Mouse (Mus musculus) right cerebral cortex, postnatal 25 days (tissue): Measurements from ENCODE around the gene Zdhhc7.

Experiments used
- DNase-seq: peaks from one replicate; pipeline ENCODE4 v3.0.0; 2022

Zdhhc7 gene

DNA sequence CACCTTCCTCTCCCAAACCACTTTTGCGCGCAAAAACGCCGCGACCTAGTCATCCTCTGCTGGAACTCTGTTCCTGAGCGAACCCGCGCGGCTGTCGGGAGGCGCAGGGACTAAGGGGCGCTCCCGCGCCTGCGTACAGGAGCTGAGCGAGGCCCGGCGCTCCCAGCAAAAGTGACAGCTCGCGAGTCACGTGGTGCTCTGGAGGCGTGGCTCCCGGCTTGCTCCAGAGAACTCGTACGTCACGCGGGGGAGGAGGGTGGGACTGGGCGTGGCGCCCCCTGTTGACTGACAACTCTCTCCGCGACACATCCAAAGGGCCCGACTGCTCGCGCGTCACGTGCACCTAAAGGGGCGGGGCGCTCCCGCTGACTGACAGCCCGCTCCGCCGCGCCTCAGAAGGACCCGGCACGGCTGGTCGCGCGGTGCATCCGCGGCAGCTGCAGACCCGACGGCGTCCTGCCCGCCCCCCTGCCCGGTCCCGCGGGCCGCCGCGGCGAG is 12.5 kb upstream of the Zdhhc7 start, which contains the start of gene 6430548M08Rik:
TSS of gene 6430548M08Rik (plus strand) at position 395 of the 498 bp plus-strand sequence.
- DNase-seq = peak; percentile 100

DNA sequence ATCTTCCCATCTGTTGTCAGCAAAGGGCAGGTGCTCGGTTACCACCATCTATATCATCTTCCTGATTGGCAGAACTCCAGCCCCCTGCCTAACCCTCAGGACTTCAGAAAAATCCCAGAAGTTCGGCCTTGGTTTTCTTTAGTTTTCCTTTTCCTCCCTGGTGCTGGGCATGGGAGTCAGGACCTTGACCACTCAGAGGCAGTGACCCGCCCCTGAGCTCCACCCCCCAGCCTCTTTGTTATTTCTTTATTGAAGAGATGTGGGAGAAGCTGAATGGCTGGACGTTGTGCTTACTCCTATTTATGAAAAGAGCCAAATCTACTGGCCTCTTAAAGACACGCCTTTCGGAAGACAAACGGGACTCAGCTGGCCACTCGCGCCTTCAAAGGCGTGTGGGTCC is 12.0 kb upstream of the Zdhhc7 start:
- DNase-seq = no peak

DNA sequence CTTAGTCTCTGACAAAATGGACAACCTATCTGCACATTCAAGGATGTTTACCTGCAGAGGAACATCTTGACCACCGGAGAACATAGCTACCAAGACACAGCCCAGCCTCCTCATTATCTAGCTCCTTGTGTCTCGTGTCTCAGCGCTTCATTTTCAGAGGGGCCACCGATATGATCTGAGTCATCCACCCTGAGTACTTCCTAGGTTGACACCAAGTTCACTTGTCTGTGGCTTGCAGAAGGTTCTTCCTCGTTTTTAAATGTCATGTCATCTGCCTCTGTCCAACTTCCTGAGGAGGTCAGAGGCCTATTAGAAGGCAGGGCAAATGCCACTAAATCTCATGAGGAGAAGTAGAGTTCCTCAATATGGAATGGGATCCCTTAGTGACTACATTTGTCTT is 11.3 kb upstream of the Zdhhc7 start:
- DNase-seq = no peak

DNA sequence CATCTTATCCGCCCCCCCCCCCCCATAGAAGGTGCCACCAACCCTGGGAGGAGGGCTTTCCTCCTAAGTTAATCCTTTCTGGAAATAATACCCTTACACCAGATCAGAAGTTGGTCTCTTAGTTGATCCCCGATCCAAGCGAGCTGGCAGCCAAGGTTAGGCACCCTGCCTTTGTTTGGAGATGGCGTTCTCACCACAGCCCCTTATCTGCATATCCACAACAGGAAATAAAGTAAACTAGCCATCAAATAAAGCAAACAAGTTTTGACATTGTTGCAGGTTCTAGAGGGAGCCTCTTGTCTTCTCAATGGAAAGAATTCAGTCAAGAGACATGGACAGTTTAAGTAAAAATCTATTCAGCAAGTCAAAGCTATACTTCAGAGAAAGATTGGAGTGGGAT is 10.1 kb upstream of the Zdhhc7 start:
- DNase-seq = no peak

DNA sequence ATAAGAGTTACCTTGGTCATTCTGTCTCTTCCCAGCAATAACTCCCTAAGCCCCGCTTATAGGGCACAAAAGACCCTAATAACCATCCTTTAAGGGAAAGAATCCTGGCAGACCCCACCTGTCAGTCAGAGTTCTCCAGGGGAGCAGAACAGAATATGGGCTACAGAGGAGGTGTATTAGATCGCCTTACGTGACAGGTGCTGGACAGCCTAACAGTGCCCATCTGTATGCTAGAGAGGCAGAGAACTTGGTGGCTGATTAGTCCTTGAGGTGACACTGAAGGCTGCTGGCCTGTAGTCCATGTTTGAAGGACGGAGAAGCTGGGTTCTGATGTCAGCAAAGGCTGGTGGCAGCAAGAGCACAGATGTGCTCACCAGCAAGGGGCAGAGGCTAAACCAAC is 9.7 kb upstream of the Zdhhc7 start:
- no peak for DNase-seq

DNA sequence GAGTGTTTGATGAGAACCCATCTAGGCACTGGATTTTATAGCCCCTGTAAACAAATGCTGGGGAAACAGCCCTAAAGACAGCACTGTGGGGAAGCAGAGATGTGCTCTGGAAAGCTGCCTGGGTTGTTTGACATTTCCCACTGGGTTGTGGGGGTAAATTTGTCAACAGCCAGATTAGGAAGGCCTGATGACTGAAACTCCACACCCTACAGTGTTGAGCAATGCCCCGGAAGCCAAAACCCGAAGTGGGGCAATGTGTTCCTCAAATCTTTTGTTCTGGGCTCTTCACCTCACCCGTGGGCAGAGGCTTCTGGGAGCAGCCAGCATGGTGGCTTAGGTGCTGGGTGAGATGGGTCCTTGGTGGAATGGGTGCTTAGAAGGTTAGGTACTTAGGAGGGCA is 7.9 kb upstream of the Zdhhc7 start:
- DNase-seq = no peak

DNA sequence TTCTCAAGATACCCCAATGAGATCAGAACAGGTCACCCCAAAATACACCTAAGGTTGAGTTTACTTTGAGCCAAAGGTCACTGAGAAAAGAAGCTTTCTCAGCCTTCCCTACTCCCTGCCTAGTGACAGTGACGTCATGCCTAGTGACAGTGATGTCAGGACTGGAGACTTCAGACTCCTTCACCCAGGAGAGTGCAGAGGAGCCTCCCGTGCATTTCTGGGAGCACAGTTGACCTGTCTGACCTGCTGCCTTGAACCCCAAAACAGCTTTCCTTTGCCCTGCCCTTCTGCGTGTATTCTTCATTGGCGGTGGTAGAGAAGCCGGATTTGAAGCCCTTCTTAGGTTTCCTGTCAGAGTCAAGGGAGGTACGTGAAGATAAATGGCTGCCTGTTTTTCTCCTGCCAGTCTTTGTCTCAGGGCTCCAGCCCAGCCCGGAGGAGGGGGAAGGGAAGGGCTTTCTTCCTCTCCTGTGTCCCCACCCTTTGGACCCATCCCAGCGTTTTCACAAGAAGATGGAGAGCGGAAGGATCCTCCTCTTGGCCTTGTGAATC is 3.5 kb upstream of the Zdhhc7 start:
- no peak for DNase-seq

DNA sequence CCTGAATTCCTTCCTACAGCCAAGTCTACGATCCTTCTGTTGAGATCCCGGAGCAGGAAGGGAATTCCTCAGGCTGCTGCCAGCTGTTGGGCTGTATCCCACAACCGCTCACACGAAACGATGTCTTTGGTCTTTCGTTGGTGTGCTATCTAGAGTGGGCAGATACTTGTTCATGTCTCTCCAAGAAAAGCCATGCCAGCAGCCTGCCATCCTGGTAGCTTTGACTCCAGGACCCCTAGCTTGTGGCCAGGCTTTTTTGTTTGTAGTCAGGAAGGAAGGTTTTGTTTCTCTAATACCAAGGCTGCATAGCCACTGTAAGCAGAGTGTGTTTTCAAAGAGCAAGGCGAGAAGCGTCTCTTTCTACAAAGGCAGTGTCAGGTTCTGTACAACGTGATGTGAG is 2.6 kb upstream of the Zdhhc7 start:
- DNase-seq = no peak

DNA sequence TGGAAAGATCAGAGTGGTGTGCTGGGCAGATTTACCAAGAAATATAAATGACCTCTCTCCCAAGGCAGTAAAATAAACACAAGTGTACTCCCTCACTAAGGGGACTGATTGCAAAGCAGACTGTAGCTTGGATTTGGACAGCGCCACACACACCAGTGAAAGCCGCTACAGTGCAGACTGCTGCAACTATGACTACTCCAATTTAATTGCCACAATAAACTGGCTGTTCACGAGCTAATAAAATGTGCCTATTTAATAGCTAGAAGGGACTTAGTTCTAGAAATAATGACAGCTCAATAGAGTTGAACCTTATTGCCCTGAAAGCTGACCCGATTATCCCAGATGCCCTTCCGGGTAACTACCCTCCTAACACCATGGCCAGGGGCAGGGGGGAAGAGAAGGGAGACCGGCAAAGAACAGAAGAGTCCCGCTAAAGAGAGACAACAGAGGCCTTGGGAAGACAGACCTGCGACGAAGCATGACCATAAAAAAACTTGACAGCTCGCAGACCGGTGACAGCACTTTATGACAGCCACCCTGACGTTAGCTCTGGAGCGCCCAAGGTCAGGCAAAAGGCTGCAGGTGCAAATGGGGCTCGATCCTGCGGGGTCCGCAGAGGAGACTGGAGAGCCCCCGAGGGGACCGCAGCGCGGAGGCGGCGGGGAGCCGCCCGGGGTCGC is 754 bp downstream of the Zdhhc7 start:
- DNase-seq = no peak

DNA sequence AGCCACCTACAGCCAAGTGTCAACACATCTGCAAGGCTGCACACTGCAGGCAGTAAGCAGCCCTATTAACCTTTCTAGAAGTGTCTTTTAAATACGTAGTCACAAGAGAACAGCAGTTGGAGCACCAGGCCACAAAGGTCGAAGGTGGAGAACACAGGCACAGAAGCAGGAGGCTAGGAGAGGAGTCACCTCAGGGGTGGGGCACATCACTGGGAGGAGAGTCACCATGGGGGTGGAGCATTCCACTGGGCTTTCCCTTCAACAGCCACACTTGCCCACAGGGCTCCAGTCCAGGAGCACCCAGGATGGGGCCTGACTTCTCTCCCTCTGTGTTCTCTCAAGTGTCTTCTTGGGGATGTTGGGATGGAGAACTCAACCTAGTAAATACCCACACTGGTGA is 4.8 kb downstream of the Zdhhc7 start:
- DNase-seq = no peak

DNA sequence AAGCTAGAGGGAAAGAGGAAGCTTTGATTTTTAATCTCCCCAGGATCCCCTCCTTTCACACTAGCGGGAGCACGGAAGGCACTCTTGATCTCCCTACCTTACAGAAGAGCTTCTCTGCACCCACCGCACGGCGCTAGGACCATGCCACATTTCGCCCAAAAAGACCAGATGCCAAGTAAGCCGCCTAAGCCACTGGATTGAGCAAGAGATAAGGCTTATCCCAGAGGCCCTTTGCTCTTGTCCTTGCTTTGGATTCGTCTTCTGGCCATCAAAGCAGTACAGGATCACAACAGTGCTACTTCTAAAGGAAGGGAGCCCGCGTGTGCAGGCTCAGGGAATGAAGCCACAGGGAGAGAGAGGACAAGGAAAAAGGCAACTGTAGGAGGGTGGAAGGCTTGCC is 6.5 kb downstream of the Zdhhc7 start:
- DNase-seq = no peak

DNA sequence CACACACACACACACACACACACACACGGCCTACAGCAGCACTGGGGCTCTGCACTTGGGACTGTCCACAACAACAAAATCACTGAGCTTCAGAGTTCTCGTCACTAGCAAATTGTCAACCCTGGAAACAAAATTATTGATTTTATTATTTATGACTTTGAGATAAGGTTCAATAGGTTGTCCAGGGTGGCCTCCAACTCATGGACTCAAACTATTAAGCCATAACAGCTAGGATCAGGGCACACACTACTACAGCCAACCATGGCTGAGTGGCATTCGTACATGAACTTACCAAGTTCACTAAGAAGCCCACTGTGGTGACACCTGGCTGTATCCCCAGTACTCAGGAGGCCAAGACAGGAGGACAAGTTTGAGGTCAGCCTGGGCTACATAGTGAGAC is 8.2 kb downstream of the Zdhhc7 start:
- DNase-seq = no peak

DNA sequence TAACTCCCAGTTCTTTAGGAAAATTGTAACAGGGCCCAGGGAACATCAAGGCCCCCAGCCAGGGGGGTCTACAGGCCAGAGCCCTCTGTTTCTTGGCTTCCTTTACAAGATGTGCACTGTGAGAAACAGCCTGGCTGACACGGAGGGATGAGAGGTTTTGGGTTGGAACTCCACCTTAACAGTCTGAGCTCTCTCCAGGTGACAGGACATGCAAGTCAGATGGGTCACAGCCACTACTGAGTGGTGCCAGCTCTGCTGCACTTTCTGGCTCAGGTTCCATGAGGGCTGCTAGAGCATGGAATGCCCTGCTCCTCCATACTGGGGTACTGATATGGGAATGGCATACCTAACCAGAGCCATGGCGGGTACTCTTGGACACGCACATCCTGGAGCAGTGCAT is 10.2 kb downstream of the Zdhhc7 start:
- DNase-seq = no peak

DNA sequence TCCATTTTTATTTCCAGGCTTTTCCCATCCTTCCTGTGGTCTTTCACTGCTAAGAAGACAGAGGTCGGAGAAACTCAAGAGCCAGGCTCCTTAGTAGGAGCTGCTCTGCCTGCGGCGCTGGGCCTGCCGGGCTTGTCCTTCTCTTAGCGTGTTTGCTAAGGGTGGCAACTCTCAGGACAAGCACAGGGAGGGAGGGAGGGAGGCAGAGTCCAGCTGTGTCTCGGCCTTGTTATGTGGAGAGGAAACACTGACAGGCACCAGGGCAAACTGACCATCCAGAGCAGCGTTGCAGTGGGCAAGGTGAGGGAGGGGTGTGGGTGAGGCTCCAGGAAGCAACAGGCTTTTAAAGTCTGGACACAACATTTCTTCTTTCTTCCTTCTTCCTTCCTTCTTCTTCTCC is 11.8 kb downstream of the Zdhhc7 start:
- DNase-seq = no peak

DNA sequence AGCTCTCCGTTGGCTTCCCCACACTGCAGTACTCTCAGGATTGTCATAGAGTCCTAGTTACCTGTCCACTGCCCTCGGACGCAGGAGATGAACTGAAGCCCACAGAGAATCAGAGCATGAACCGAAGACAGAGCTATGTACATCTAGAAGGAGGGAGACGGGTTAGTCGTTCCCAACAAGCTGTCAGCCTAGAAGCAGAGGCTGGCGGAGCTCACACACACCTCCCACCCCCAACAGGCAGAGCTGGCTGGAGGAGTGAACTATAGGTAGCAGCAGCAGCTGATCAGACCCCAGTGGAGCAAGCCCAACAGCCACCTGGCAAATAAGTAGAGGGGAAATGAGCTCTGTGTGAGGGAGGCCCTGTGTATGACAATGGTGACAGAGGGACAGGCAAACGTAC is 16.5 kb downstream of the Zdhhc7 start:
- no peak for DNase-seq

DNA sequence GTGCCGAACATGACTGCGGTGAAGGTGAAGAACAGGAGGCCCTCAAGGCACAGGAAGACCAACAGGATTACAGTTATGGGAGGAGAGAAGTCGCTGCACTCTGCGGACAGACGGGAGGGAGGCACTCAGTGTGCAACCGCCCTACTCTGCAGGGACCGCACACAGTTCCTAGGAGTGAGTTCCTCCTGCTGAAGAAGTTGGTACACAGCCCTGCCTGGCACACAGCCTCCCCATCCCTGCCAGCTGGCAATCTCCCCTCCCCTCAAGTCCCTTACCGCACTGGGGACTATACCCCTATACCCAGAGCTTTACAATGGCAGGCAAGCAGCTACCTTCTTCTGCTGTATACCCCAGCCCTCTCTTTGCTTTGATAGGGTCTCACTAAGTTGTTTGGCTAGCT is 18.0 kb downstream of the Zdhhc7 start:
- DNase-seq = no peak

DNA sequence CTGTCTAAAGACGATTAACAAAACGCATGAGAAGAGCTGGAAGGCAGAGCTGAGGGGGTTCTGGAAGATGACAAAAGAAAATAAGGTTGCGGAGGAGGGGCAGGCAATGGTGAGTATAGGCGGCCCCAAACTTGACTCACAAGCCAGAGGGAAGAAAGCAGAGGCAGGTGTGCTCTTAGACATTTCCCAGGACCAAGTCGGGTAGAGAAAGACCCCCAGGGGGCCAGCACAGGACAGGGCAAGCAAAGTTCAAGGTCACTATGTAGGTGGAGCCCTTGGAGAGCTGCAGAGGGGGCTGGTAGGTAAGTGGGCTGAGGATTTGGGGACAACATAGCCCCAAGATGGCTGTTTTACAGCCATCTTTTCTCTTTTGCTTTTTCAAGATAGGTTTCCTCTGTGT is 21.9 kb downstream of the Zdhhc7 start:
- DNase-seq = no peak

DNA sequence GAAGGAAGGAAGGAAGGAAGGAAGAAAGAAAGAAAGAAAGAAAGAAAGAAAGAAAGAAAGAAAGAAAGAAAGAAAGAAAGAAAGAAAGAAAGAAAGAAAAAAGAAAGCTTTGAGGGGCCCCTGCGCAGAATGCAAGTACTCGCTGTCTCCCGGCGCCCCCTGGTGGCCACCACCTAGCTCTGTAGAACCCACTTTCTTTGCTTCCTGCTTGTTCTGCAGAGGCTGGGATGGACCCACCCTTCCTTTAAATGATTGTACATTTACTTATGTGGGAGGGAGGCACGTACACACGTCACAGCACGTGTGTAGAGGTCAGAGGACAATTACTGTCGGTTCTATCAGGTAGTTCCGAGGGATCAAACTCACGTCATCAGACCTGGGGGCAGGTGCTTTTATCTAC is 23.2 kb downstream of the Zdhhc7 start:
- DNase-seq = peak; percentile 74

DNA sequence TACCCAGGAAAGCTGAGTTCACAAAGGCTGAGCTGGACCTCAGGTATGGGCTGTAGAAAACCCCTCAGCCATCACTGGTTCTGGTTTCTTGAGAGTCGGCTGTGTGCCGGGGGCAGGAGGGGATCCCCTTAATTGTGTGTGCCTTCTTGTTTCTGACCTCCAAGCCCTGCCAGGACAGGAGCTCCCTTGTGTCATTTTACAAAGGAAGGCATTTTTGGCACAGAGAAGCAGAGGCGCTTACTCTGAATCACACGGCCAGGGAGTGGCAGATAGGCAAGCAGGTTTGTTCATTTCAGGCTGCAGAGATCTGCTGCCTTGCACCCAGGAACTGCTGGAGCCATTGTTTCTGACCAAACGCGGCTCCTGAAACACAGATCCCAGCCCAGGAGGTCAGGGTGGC is 25.9 kb downstream of the Zdhhc7 start:
- no peak for DNase-seq

DNA sequence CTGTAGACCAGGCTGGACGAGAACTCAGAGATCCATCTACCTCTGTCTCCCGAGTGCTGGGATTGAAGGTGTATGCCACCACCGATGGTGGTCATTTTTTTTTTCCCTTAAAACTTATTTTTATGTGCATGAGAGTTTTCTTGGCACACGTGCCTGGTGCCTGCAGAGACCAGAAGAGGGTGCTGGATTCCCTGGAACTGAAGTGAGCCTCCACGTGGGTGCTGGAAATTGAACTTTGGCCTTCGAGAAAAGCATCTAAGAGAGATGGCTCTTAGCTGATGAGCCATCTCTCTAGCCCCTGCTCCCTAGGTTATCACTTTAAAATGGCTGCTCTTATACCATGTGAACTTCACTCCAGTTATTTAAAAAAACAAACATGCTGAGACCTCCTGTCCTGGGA is 26.8 kb downstream of the Zdhhc7 start:
- DNase-seq = no peak

DNA sequence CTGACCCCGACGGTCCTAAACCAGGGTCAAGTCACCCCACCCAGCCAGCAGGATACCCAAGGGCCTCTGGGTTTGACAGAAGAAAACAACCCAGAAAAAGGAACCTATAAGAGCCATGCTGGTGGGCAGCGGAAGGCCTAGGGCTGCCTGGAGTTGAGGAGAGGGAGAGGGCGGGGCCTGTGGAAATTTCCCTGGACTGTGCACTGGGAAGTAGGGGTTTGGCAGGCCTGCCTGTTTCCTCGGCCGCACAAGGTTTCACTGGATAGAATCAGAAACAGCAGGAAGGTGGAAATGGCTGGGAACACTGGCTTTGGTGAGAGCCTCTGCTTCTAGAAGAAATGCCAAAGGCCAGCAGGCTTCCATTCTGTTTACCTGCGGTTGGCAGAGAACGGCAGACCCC is 28.5 kb downstream of the Zdhhc7 start:
- no peak for DNase-seq

DNA sequence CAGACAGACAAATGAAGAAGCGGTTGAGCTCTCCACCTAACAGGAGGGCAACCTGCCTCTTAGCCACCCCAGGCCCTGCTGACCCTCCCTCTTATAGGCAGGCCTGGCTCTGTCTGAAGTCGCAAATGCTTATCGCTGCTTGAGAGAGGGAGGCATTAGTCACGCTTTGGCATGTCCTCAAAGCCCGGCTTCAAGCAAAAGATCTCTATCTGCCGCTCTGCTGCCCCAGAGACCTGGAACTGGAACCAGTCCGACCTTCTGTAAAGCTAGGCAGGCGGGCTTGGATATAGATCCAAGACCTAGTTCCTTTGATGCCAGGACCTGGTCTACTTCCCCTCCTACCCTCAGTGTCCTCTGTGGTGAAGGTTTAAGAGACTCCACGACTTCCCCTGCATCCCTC is 29.0 kb downstream of the Zdhhc7 start:
- no peak for DNase-seq

DNA sequence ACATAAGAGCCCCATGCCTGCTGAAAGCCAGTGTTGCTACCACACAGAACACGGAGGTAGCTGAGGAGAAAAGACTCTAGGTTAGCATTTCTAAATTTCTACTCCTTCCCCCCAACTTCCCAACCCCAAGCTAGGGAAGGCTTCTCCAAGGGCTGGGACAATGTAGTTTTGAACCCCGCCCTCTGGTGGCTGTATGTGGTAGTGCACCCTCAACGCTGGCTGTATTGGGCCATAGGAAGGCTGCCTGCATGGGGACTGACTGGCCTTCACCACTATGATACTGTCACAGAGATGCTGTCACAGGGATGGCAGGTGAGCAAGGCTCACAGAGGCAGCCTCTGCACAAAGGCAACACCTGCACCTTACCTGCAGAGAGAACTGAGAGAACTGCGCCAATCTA is 29.6 kb downstream of the Zdhhc7 start:
- peak; percentile 66 for DNase-seq

DNA sequence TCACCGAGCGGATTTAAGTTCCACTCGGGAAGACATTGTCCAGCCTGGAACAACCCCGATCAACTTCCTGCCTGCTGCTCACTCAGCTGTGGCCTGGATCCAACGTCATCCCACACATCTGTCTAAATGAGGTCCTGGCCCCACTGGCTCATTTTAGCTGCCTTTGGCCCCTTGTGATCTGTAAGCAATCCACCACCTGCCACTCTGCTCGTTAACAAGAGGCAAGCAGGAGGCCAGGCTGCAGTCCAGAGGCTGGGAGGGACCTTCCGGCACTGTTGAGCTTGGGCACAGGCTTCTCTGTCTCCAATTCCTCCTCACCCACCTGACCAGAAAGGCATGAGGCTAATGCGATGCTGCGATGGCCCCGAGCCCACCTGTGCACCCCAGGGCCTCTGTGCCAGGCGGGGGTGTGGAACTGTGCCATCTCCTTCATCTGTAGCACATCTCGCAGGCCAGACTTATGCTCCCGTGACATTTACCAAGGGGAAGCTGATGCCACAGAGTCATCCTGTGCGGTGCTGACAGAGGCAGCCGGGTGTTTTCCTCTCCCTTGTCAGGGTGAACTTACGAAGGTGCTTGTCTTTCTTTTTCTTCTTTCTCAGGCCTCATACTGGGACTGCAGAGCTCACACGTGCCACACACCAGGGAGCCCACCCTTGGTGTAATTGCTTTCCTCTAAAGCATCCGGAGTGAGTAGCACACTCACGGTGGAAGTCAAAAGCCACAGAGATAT is 33.2 kb downstream of the Zdhhc7 start:
- no peak for DNase-seq
